Comparison of ENCODE assay signal across 23 mouse cellular contexts in the genomic region with DNA sequence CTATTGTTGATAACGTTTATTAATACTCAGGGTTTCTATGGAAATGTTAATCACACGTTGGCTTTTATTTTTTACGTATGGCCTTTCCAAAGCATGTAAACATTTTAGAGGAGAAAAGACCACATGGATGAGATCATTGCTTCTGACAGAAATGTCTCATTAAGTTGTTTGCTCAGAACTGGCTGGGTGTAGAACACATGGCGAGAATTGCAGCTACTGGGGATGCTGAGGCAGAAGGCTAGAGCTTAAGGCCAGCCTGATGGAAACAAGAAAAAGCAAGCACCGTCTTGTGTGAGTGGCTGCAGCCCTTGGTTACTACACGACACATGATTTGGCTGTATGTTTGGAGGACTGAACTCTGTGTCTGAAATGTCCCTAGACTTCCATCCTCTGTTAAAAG.
"Had no signal": no experiment of that assay in that cellular context is flagged by ENCODE, and none has a peak within 500 bp of the region (broad histone marks: within the 10 kb centered on the region; RNA-seq: fewer than 3 reads in every experiment).

No protein-coding gene starts in this region.

- H3K27me3 ChIP-seq: heart, embryonic 12.5 days; hindbrain, embryonic 13.5 days; kidney, embryonic 15.5 days; limb, embryonic 13.5 days; limb, embryonic 15.5 days; liver, embryonic 12.5 days had no signal

- H3K9me3 ChIP-seq: heart, embryonic 10.5 days; heart, embryonic 12.5 days; hindbrain, embryonic 13.5 days; limb, embryonic 15.5 days; liver, embryonic 12.5 days had no signal

- DNase-seq: gastrocnemius, postnatal 14 days; gastrocnemius, postnatal 36 days; heart, adult 18-20 months; heart, postnatal 10 days; heart, postnatal 36 days; kidney, adult 11 months; kidney, adult 2 months; kidney, postnatal 14 days; kidney, postnatal 36 days; layer of hippocampus, adult 9-11 months; layer of hippocampus, postnatal 36 days; left cerebral cortex, postnatal 4 days had no signal

- H3K4me3 ChIP-seq: heart, embryonic 10.5 days; heart, embryonic 12.5 days; hindbrain, embryonic 13.5 days; kidney, embryonic 15.5 days; limb, embryonic 13.5 days; limb, embryonic 15.5 days; liver, embryonic 12.5 days had no signal

- H3K36me3 ChIP-seq: heart, embryonic 10.5 days; heart, embryonic 12.5 days; hindbrain, embryonic 13.5 days; kidney, embryonic 15.5 days; limb, embryonic 13.5 days; limb, embryonic 15.5 days; liver, embryonic 12.5 days had no signal

- H3K27ac ChIP-seq: heart, embryonic 10.5 days; hindbrain, embryonic 13.5 days; hindbrain, postnatal 0 days; kidney, embryonic 15.5 days; kidney, postnatal 0 days; limb, embryonic 13.5 days; limb, embryonic 15.5 days; liver, embryonic 12.5 days; liver, embryonic 14.5 days had no signal

- H3K4me2 ChIP-seq: heart, embryonic 12.5 days; hindbrain, embryonic 13.5 days; kidney, embryonic 15.5 days; limb, embryonic 13.5 days; limb, embryonic 15.5 days; liver, embryonic 12.5 days had no signal

- ATAC-seq: hindbrain, postnatal 0 days; intestine, embryonic 16.5 days; liver, embryonic 12.5 days had no signal

- H3K4me1 ChIP-seq: heart, embryonic 10.5 days; heart, embryonic 12.5 days; hindbrain, embryonic 13.5 days; kidney, embryonic 15.5 days; limb, embryonic 13.5 days; limb, embryonic 15.5 days; liver, embryonic 12.5 days had no signal

- H3K9ac ChIP-seq: heart, embryonic 12.5 days; hindbrain, embryonic 13.5 days; kidney, embryonic 15.5 days; limb, embryonic 13.5 days; limb, embryonic 15.5 days; liver, embryonic 12.5 days; liver, embryonic 14.5 days had no signal
